Mouse (Mus musculus) kidney, postnatal 4 days (tissue): Measurements from ENCODE around the gene Sorbs1.
A peak's percentile ranks its signal among the peaks of the same experiment; 100 is the strongest.

ENCODE experiments used
- DNase-seq, 2 experiments: peaks; one replicate each; pipeline ENCODE4 v3.0.0; 2021; ENCODE audit warnings: mixed read lengths in 2 of 2

Gene Sorbs1

GRCm38 (mm10) chr19:40477445-40477941, 36.1 kb downstream of the Sorbs1 start:
- DNase-seq: peak in 1 of 2 experiments; percentile 40

GRCm38 (mm10) chr19:40476491-40476890, 37.1 kb downstream of the Sorbs1 start:
- no peak for DNase-seq

- no peak for DNase-seq
These were observed 41.9 kb downstream of the Sorbs1 start for GRCm38 (mm10) chr19:40471526-40472245.

- no peak for DNase-seq
These were observed 43.8 kb downstream of the Sorbs1 start for GRCm38 (mm10) chr19:40469792-40470191.

GRCm38 (mm10) chr19:40468308-40468707, 45.3 kb downstream of the Sorbs1 start:
- no peak for DNase-seq

- no peak for DNase-seq
These were observed 45.8 kb downstream of the Sorbs1 start for GRCm38 (mm10) chr19:40467810-40468209.

- DNase-seq: no peak
These were observed 48.2 kb downstream of the Sorbs1 start for GRCm38 (mm10) chr19:40465339-40465738.

- DNase-seq: no peak
These were observed 49.2 kb downstream of the Sorbs1 start for GRCm38 (mm10) chr19:40464408-40464807.

- no peak for DNase-seq
These were observed 50.7 kb downstream of the Sorbs1 start for GRCm38 (mm10) chr19:40462892-40463291.

GRCm38 (mm10) chr19:40462481-40462880, 51.1 kb downstream of the Sorbs1 start:
- no peak for DNase-seq

- DNase-seq: no peak
These were observed 51.9 kb downstream of the Sorbs1 start for GRCm38 (mm10) chr19:40461662-40462061.

GRCm38 (mm10) chr19:40460854-40461490, 52.6 kb downstream of the Sorbs1 start:
- no peak for DNase-seq

GRCm38 (mm10) chr19:40459338-40459737, 54.2 kb downstream of the Sorbs1 start:
- no peak for DNase-seq

- no peak for DNase-seq
These were observed 54.8 kb downstream of the Sorbs1 start for GRCm38 (mm10) chr19:40458806-40459205.

- DNase-seq: no peak
These were observed 58.3 kb downstream of the Sorbs1 start for GRCm38 (mm10) chr19:40455248-40455647.

- DNase-seq: no peak
These were observed 59.5 kb downstream of the Sorbs1 start for GRCm38 (mm10) chr19:40454096-40454495.

GRCm38 (mm10) chr19:40452201-40452600, 61.4 kb downstream of the Sorbs1 start:
- no peak for DNase-seq

- no peak for DNase-seq
These were observed 62.3 kb downstream of the Sorbs1 start for GRCm38 (mm10) chr19:40451307-40451706.

GRCm38 (mm10) chr19:40446525-40446924, 67.1 kb downstream of the Sorbs1 start:
- no peak for DNase-seq

- no peak for DNase-seq
These were observed 71.2 kb downstream of the Sorbs1 start for GRCm38 (mm10) chr19:40442377-40442776.

GRCm38 (mm10) chr19:40440951-40441350, 72.6 kb downstream of the Sorbs1 start:
- DNase-seq: no peak

GRCm38 (mm10) chr19:40438907-40439306, 74.7 kb downstream of the Sorbs1 start:
- no peak for DNase-seq

GRCm38 (mm10) chr19:40437651-40438068, 75.9 kb downstream of the Sorbs1 start:
- DNase-seq: peak in 1 of 2 experiments; percentile 51
